Mouse (Mus musculus) liver, postnatal 0 days (tissue): Measurements from ENCODE around the gene Ost4.

ENCODE experiments used
- CTCF ChIP-seq: sonication (generic); IDR thresholded peaks from 2 replicates; pipeline ENCODE4 v1.5.1; 2016; ENCODE audit warnings: antibody characterized with exemption, low read depth
- EP300 ChIP-seq: IDR thresholded peaks from 2 replicates; pipeline ENCODE4 v1.6.1; 2016; ENCODE audit warnings: antibody characterized with exemption, low read depth, mild to moderate bottlenecking

- no peak for TF ChIP-seq CTCF
- no peak for TF ChIP-seq EP300
These were observed 18.5 kb upstream of the Ost4 start for GRCm38 (mm10) chr5:30926073-30926472.
